Mouse (Mus musculus): ENCODE measurements around the gene Tpd52l2. TPM values are rescaled to one million over a fixed set of nuclear protein-coding genes. Genes with fewer than 3 reads are reported as not detected.
A peak's percentile ranks its signal among the peaks of the same experiment; 100 is the strongest.

The Tpd52l2 gene
- 144 and 145 TPM in 2 replicates for polyA plus RNA-seq (2011; ENCODE audit: insufficient read depth, insufficient read length, low read depth, missing spikeins)

DNA sequence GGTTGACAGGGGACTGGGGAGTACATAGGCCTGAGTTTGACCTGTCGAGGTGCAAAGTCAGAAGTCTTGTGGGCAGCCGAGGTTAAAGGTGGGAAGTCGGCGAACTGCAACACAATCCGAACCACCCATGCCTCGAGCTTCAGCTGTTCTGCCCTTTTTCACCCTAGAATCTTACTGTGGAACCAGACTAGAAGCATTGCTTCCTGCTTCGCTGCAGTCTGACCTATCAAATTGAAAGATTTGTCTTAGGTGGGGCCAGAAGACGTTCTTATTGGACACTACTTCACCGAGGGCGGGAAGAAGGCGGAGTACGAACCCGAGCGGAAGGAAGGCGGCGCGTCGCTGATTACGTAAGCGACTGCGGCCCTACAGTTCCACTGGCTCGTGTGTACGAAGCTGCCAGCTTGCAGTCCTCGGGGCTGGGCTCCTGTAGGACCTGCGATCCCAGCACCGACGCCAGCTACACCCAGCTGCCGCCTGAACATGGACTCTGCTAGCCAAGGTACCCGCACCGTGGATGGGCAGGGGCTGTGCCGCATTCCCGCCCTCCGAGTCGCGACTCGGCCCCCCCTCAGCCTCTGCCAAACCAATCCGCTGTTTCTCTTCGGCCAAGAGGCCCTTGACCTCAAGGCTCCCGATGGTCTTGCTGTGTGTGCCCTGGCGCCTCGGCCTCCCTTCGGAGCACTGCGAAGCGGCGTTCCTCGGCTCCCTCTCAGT is at the start of gene Tpd52l2:
Gene Tpd52l2, plus strand, starts transcription at position 312 of the 717 bp plus-strand sequence.
- Histone ChIP-seq H3K27me3 (ENCODE audit: control insufficient read depth, insufficient read depth, low read length, poor library complexity, severe bottlenecking) (no peaks in the 10 kb centered on the region), H3K4me3 (ENCODE audit: low read depth, low read length) (peak within 1 kb of the TSS; percentile 88), H3K9me3 (replicated peaks; ENCODE audit: control insufficient read depth, insufficient read depth, low read length, poor library complexity, severe bottlenecking) (no peaks in the 10 kb centered on the region), H3K27ac (ENCODE audit: insufficient read depth, low read length) (peak within 1 kb of the TSS; percentile 33), H3K36me3 (ENCODE audit: control insufficient read depth, insufficient read depth, low read length, poor library complexity, severe bottlenecking) (peaks cover 26% of the 10 kb centered on the region), H3K9ac (ENCODE audit: low read depth, poor library complexity, severe bottlenecking) (peak within 1 kb of the TSS; percentile 63), H3K4me1 (ENCODE audit: control insufficient read depth, insufficient read depth, low read length) (no peaks in the 10 kb centered on the region)
- TF ChIP-seq CTCF (IDR thresholded peaks at IDR 0.05; ENCODE audit: low read depth, low read length) (no peak), POLR2A (IDR thresholded peaks at IDR 0.05; ENCODE audit: insufficient read depth, low read length) (peak; percentile 72), EP300 (IDR thresholded peaks at IDR 0.05; ENCODE audit: insufficient read depth, low read depth, low read length) (peak; percentile 29; the same call in 1 of the 2 replicates)

DNA sequence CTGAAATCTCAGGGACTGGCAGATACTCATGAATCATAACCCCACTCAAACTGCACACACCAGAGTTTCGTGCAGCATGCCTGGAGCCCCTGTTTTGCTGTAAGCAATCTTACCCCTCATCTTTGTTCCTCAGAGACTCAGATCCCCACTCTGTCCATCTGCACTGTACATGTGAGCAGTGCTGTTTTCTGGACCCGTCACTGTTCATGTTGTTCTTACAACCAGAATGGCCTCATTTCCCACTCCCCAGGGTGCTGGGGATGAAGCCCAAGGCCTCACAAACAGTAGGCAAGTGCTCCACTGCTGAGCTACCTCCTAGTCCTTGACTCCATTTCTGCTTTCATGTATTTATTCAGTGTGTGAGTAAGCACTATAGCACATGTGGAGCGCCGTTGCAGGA is 44.8 kb upstream of the Tpd52l2 start:
- TF ChIP-seq POLR2A (IDR thresholded peaks at IDR 0.05; ENCODE audit: insufficient read depth, low read length) = no peak
- no peak for TF ChIP-seq CTCF (IDR thresholded peaks at IDR 0.05; ENCODE audit: low read depth, low read length)
- no peak for TF ChIP-seq EP300 (IDR thresholded peaks at IDR 0.05; ENCODE audit: insufficient read depth, low read depth, low read length)
- no peak overlapping the region for H3K27ac ChIP-seq (ENCODE audit: insufficient read depth, low read length)
- H3K9ac ChIP-seq (ENCODE audit: low read depth, poor library complexity, severe bottlenecking) = no peak overlapping the region
- H3K4me3 ChIP-seq (ENCODE audit: low read depth, low read length) = no peak overlapping the region
- no peaks in the 10 kb centered on the region for H3K36me3 ChIP-seq (ENCODE audit: control insufficient read depth, insufficient read depth, low read length, poor library complexity, severe bottlenecking)
- no peaks in the 10 kb centered on the region for H3K9me3 ChIP-seq (replicated peaks; ENCODE audit: control insufficient read depth, insufficient read depth, low read length, poor library complexity, severe bottlenecking)
- no peaks in the 10 kb centered on the region for H3K27me3 ChIP-seq (ENCODE audit: control insufficient read depth, insufficient read depth, low read length, poor library complexity, severe bottlenecking)
- no peaks in the 10 kb centered on the region for H3K4me1 ChIP-seq (ENCODE audit: control insufficient read depth, insufficient read depth, low read length)

DNA sequence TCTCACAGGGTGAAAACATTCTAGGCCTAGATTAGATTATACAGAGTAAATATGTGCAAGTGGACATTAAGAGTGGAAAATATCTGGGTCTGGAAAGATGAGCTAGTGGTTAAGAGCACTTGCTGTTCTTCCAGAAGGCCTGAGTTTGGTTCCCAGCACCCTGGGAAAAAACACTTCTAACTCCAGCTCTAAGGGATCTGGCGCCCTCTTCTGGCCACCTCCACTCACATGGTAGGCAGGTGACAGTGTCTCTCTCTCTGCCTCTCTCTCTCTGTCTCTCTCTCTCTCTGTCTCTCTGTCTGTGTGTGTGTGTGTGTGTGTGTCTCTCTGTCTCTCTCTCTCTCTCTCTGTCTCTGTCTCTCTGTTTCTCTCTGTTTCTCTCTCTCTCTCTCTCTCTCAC is 43.7 kb upstream of the Tpd52l2 start:
- H3K9me3 ChIP-seq (replicated peaks; ENCODE audit: control insufficient read depth, insufficient read depth, low read length, poor library complexity, severe bottlenecking) = no peaks in the 10 kb centered on the region
- no peak overlapping the region for H3K27ac ChIP-seq (ENCODE audit: insufficient read depth, low read length)
- H3K9ac ChIP-seq (ENCODE audit: low read depth, poor library complexity, severe bottlenecking) = no peak overlapping the region
- peaks cover 1% of the 10 kb centered on the region for H3K4me1 ChIP-seq (ENCODE audit: control insufficient read depth, insufficient read depth, low read length)
- H3K27me3 ChIP-seq (ENCODE audit: control insufficient read depth, insufficient read depth, low read length, poor library complexity, severe bottlenecking) = peaks cover 3% of the 10 kb centered on the region; the same call in 1 of the 2 replicates
- no peak for TF ChIP-seq POLR2A (IDR thresholded peaks at IDR 0.05; ENCODE audit: insufficient read depth, low read length)
- TF ChIP-seq EP300 (IDR thresholded peaks at IDR 0.05; ENCODE audit: insufficient read depth, low read depth, low read length) = no peak
- TF ChIP-seq CTCF (IDR thresholded peaks at IDR 0.05; ENCODE audit: low read depth, low read length) = peak; percentile 68
- no peak overlapping the region for H3K4me3 ChIP-seq (ENCODE audit: low read depth, low read length)
- H3K36me3 ChIP-seq (ENCODE audit: control insufficient read depth, insufficient read depth, low read length, poor library complexity, severe bottlenecking) = no peaks in the 10 kb centered on the region

DNA sequence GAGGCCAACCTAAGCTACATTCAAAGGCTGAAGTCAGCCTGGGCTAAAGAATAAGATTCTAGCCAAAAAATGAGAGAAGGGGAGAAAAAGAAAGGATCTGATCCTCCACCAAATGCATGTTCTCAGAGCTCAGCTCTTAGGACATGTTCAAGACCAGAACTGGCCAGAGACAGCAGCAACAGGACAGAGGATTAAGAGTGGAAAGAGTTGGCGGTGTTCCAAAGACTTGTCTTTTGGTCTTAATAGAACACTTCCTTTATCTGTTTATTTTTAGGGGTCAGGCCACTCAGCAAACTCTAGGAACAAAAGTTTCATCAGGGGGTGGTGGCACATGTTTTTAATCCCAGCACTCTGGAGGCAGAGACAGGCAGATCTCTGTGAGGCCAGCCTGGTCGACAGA is 41.0 kb upstream of the Tpd52l2 start:
- Histone ChIP-seq H3K27ac (ENCODE audit: insufficient read depth, low read length) (no peak overlapping the region), H3K4me1 (ENCODE audit: control insufficient read depth, insufficient read depth, low read length) (peaks cover 1% of the 10 kb centered on the region), H3K4me3 (ENCODE audit: low read depth, low read length) (no peak overlapping the region), H3K27me3 (ENCODE audit: control insufficient read depth, insufficient read depth, low read length, poor library complexity, severe bottlenecking) (peaks cover 7% of the 10 kb centered on the region; the same call in 1 of the 2 replicates), H3K9ac (ENCODE audit: low read depth, poor library complexity, severe bottlenecking) (no peak overlapping the region), H3K9me3 (replicated peaks; ENCODE audit: control insufficient read depth, insufficient read depth, low read length, poor library complexity, severe bottlenecking) (no peaks in the 10 kb centered on the region), H3K36me3 (ENCODE audit: control insufficient read depth, insufficient read depth, low read length, poor library complexity, severe bottlenecking) (no peaks in the 10 kb centered on the region)
- TF ChIP-seq POLR2A (IDR thresholded peaks at IDR 0.05; ENCODE audit: insufficient read depth, low read length) = no peak

DNA sequence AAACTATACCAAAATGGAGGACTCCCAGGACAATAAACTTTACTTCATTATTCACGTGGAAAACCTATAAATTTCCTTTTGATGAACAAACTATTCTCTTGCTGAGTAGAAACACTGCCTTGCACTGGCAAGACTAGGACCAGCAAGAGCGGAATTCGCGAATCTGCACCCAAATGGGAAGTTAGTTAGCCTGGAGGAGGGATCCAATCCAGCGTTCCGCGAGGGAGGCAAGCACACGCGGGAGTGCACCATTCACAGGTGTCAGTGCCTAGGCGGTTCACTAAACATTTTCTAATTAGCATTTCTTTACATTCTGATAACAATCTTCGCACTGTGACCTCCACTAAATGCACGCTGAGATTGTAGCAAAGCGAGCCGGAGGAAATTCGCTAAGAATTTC is 39.1 kb upstream of the Tpd52l2 start:
- no peak for TF ChIP-seq POLR2A (IDR thresholded peaks at IDR 0.05; ENCODE audit: insufficient read depth, low read length)
- TF ChIP-seq CTCF (IDR thresholded peaks at IDR 0.05; ENCODE audit: low read depth, low read length) = no peak
- TF ChIP-seq EP300 (IDR thresholded peaks at IDR 0.05; ENCODE audit: insufficient read depth, low read depth, low read length) = no peak
- Histone ChIP-seq H3K36me3 (ENCODE audit: control insufficient read depth, insufficient read depth, low read length, poor library complexity, severe bottlenecking) (no peaks in the 10 kb centered on the region), H3K9me3 (replicated peaks; ENCODE audit: control insufficient read depth, insufficient read depth, low read length, poor library complexity, severe bottlenecking) (no peaks in the 10 kb centered on the region), H3K4me3 (ENCODE audit: low read depth, low read length) (no peak overlapping the region), H3K27me3 (ENCODE audit: control insufficient read depth, insufficient read depth, low read length, poor library complexity, severe bottlenecking) (peaks cover 7% of the 10 kb centered on the region; the same call in 1 of the 2 replicates), H3K27ac (ENCODE audit: insufficient read depth, low read length) (no peak overlapping the region), H3K4me1 (ENCODE audit: control insufficient read depth, insufficient read depth, low read length) (peaks cover 3% of the 10 kb centered on the region), H3K9ac (ENCODE audit: low read depth, poor library complexity, severe bottlenecking) (no peak overlapping the region)

DNA sequence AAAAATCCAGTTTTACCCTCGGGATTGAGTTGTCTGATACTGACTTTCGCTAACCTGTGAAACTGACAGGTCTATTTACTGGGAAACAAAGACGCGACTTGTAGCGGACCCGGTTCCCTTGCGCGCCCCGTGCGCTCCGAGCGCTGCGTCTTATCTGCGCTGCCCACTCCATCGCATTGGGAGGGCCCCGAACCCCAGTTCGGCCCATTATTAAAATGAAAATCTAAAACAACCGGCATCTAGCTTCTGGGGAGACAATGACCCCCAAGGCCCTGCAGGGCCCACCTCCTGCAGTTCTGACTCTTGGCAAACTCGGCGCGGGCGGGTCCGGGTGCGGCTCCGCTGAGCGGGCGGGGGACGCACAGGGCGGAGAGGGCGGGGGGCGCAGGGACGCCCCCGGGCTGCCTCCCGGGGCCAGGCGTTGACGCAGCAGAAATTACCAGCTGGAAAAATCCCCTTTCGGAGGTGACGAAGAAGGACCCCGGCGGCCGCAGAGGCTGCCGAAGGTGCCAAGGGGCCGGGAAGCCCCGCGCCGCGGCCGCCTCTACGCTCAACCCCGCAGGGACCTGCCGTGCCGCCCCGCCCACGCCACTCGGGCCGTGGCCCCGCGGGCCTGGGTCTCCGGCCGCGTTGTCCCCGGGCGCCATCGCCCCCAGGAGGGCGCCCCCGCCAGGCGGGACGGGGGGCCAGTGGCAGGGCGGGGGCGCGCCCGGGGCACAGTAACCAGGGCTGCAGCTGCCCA is 38.4 kb upstream of the Tpd52l2 start:
- H3K4me1 ChIP-seq (ENCODE audit: control insufficient read depth, insufficient read depth, low read length) = peaks cover 3% of the 10 kb centered on the region
- H3K36me3 ChIP-seq (ENCODE audit: control insufficient read depth, insufficient read depth, low read length, poor library complexity, severe bottlenecking) = no peaks in the 10 kb centered on the region
- no peak overlapping the region for H3K27ac ChIP-seq (ENCODE audit: insufficient read depth, low read length)
- H3K9ac ChIP-seq (ENCODE audit: low read depth, poor library complexity, severe bottlenecking) = peak overlapping the region; percentile 91
- peak overlapping the region; percentile 54 for H3K4me3 ChIP-seq (ENCODE audit: low read depth, low read length)
- TF ChIP-seq EP300 (IDR thresholded peaks at IDR 0.05; ENCODE audit: insufficient read depth, low read depth, low read length) (no peak), CTCF (IDR thresholded peaks at IDR 0.05; ENCODE audit: low read depth, low read length) (no peak), POLR2A (IDR thresholded peaks at IDR 0.05; ENCODE audit: insufficient read depth, low read length) (no peak)
- H3K27me3 ChIP-seq (ENCODE audit: control insufficient read depth, insufficient read depth, low read length, poor library complexity, severe bottlenecking) = peaks cover 7% of the 10 kb centered on the region; the same call in 1 of the 2 replicates
- no peaks in the 10 kb centered on the region for H3K9me3 ChIP-seq (replicated peaks; ENCODE audit: control insufficient read depth, insufficient read depth, low read length, poor library complexity, severe bottlenecking)

All from ES-Bruce4 (cell line).